Mouse (Mus musculus) embryonic facial prominence, embryonic 14.5 days (tissue): ENCODE data around the gene Itsn1. TPM values are rescaled to one million over a fixed set of nuclear protein-coding genes. Genes with fewer than 3 reads are reported as not detected.
A peak's percentile ranks its signal among the peaks of the same experiment; 100 is the strongest.

Source experiments
- ATAC-seq: fragments of 200-750 bp; cut with Nextera tagmentation; 2 replicates; pipeline ENCODE4 v1.8.0; 2017; ENCODE audit warnings: low read depth, moderate number of reproducible peaks, moderate TSS enrichment
- DNase-seq: peaks from one replicate; pipeline ENCODE4 v3.0.0-alpha.2; 2015; ENCODE audit warnings: low spot score
- H3K27ac ChIP-seq: fragments of 300-500 bp; sonication (generic); replicated peaks from 2 replicates; pipeline ENCODE4 v1.5.1; 2014; ENCODE audit warnings: low read depth, mild to moderate bottlenecking, low read length, moderate library complexity
- H3K27me3 ChIP-seq: fragments of 300-500 bp; sonication (generic); replicated peaks from 2 replicates; pipeline ENCODE4 v1.6.1; 2014; ENCODE audit warnings: low read length; ENCODE audit not compliant: control insufficient read depth, insufficient read depth
- H3K36me3 ChIP-seq: fragments of 300-500 bp; sonication (generic); 2 replicates; pipeline ENCODE4 v1.6.1; 2014; ENCODE audit warnings: low read length, mixed read lengths; ENCODE audit not compliant: control insufficient read depth, insufficient read depth
- H3K4me1 ChIP-seq: fragments of 300-500 bp; sonication (generic); 2 replicates; pipeline ENCODE4 v1.6.1; 2014; ENCODE audit warnings: antibody characterized with exemption, low read length; ENCODE audit not compliant: control insufficient read depth, insufficient read depth
- H3K4me2 ChIP-seq: fragments of 300-500 bp; sonication (generic); 2 replicates; pipeline ENCODE4 v1.6.1; 2014; ENCODE audit warnings: low read depth, mild to moderate bottlenecking, low read length, moderate library complexity, mixed read lengths
- H3K4me3 ChIP-seq: fragments of 300-500 bp; sonication (generic); 2 replicates; pipeline ENCODE4 v1.5.1; 2014; ENCODE audit warnings: low read depth, mild to moderate bottlenecking, low read length
- H3K9ac ChIP-seq: fragments of 300-500 bp; sonication (generic); 2 replicates; pipeline ENCODE4 v1.6.1; 2014; ENCODE audit warnings: low read depth, mild to moderate bottlenecking, low read length, moderate library complexity, mixed read lengths
- H3K9me3 ChIP-seq: fragments of 300-500 bp; sonication (generic); 2 replicates; pipeline ENCODE4 v1.6.1; 2016; ENCODE audit warnings: low read length; ENCODE audit not compliant: control insufficient read depth
- WGBS: fragments of 180-500 bp; shearing (Covaris S2); extraction: QIAGEN DNeasy Blood & Tissue Kit; methylation state at CpG from one replicate; pipeline ENCODE4 v1.1.7; 2014; 5-methylcytosine and 5-hydroxymethylcytosine counted together
- polyA plus RNA-seq: library from polyadenylated mRNA; unstranded; fragments of >200 nt; fragmentation: Nextera tagmentation; extraction: Ambion mirVana; gene quantifications from 2 replicates; pipeline ENCODE4 v1.2.1, GENCODE M21; 2014

The Itsn1 gene
- polyA plus RNA-seq, 1 experiment from 2014 or later: 30.1 TPM

GRCm38 (mm10) chr16:91727433-91727832 is 1.6 kb upstream of the Itsn1 start:
- ATAC-seq (no peak), DNase-seq (no peak)
- no peaks in the 10 kb centered on the region for H3K27me3 ChIP-seq
- H3K4me3 ChIP-seq: peak overlapping the region; percentile 85
- 0 out of 2 replicates have a peak, but pooled peaks cover 7% of the 10 kb centered on the region for H3K36me3 ChIP-seq
- 85% methylated on average over 15 of the region's 15 CpGs for WGBS
- H3K4me1 ChIP-seq: peaks cover 14% of the 10 kb centered on the region
- no peak overlapping the region for H3K27ac ChIP-seq
- no peaks in the 10 kb centered on the region for H3K9me3 ChIP-seq
- peak overlapping the region; percentile 59 for H3K4me2 ChIP-seq
- H3K9ac ChIP-seq: peak overlapping the region; percentile 65

GRCm38 (mm10) chr16:91728123-91729065 is 687 bp upstream of the Itsn1 start, which contains the start of gene Cryzl1:
Cryzl1 (minus strand) TSS chr16:91728975.
- H3K9me3 ChIP-seq: no peaks in the 10 kb centered on the region
- H3K4me2 ChIP-seq: peak within 1 kb of the TSS; percentile 80
- 0 out of 2 replicates have a peak, but pooled peaks cover 7% of the 10 kb centered on the region for H3K36me3 ChIP-seq
- peak; percentile 100 for DNase-seq
- H3K27me3 ChIP-seq: no peaks in the 10 kb centered on the region
- H3K4me3 ChIP-seq: peak within 1 kb of the TSS; percentile 85
- WGBS: 1% methylated on average over 39 of the region's 46 CpGs
- peak within 1 kb of the TSS; percentile 94 for H3K9ac ChIP-seq
- ATAC-seq: peak; percentile 95
- H3K27ac ChIP-seq: peak within 1 kb of the TSS; percentile 93
- H3K4me1 ChIP-seq: peaks cover 14% of the 10 kb centered on the region

- H3K4me1 ChIP-seq: peaks cover 14% of the 10 kb centered on the region
- ATAC-seq: no peak
- 1% methylated on average over 17 of the region's 44 CpGs for whole genome bisulfite sequencing
- H3K27me3 ChIP-seq: no peaks in the 10 kb centered on the region
- H3K9me3 ChIP-seq: no peaks in the 10 kb centered on the region
- peak; percentile 50 for DNase-seq
- H3K27ac ChIP-seq: peak overlapping the region; percentile 87
- H3K9ac ChIP-seq: peak overlapping the region; percentile 94
- H3K36me3 ChIP-seq: 0 out of 2 replicates have a peak, but pooled peaks cover 3% of the 10 kb centered on the region
- peak overlapping the region; percentile 80 for H3K4me2 ChIP-seq
- H3K4me3 ChIP-seq: peak overlapping the region; percentile 85
Observed at GRCm38 (mm10) chr16:91729821-91730441, 850 bp downstream of the Itsn1 start.

- Histone ChIP-seq H3K27me3 (no peaks in the 10 kb centered on the region), H3K9ac (peak overlapping the region; percentile 94), H3K36me3 (no peaks in the 10 kb centered on the region), H3K27ac (peak overlapping the region; percentile 87), H3K4me2 (peak overlapping the region; percentile 80), H3K9me3 (no peaks in the 10 kb centered on the region), H3K4me1 (peaks cover 14% of the 10 kb centered on the region), H3K4me3 (peak overlapping the region; percentile 85)
- WGBS: under 1% methylated on average over 11 of the region's 11 CpGs
- ATAC-seq: no peak
- DNase-seq: no peak
Observed at GRCm38 (mm10) chr16:91730446-91730845, 1.4 kb downstream of the Itsn1 start.

GRCm38 (mm10) chr16:91732816-91733215 is 3.7 kb downstream of the Itsn1 start:
- Histone ChIP-seq H3K27ac (no peak overlapping the region), H3K4me3 (no peak overlapping the region), H3K27me3 (no peaks in the 10 kb centered on the region), H3K4me2 (no peak overlapping the region), H3K4me1 (peaks cover 8% of the 10 kb centered on the region; the same call in 1 of the 2 replicates), H3K9ac (no peak overlapping the region), H3K36me3 (no peaks in the 10 kb centered on the region), H3K9me3 (no peaks in the 10 kb centered on the region)
- ATAC-seq (no peak), DNase-seq (no peak)
- 62% methylated on average over 2 of the region's 2 CpGs for WGBS

- H3K27me3 ChIP-seq: no peaks in the 10 kb centered on the region
- H3K4me2 ChIP-seq: no peak overlapping the region
- no peak overlapping the region for H3K4me3 ChIP-seq
- ATAC-seq: no peak
- H3K4me1 ChIP-seq: peaks cover 8% of the 10 kb centered on the region; the same call in 1 of the 2 replicates
- H3K9me3 ChIP-seq: no peaks in the 10 kb centered on the region
- H3K9ac ChIP-seq: no peak overlapping the region
- no peak for DNase-seq
- no peak overlapping the region for H3K27ac ChIP-seq
- 74% methylated on average over 5 of the region's 5 CpGs for WGBS
- no peaks in the 10 kb centered on the region for H3K36me3 ChIP-seq
Observed at GRCm38 (mm10) chr16:91734771-91735170, 5.7 kb downstream of the Itsn1 start.

GRCm38 (mm10) chr16:91736046-91736816 is 7.2 kb downstream of the Itsn1 start:
- H3K4me3 ChIP-seq: no peak overlapping the region
- ATAC-seq: no peak
- no peak overlapping the region for H3K27ac ChIP-seq
- 0 out of 2 replicates have a peak, but pooled peaks cover 2% of the 10 kb centered on the region for H3K36me3 ChIP-seq
- H3K4me2 ChIP-seq: no peak overlapping the region
- H3K4me1 ChIP-seq: peaks cover 9% of the 10 kb centered on the region; the same call in 1 of the 2 replicates
- H3K9ac ChIP-seq: no peak overlapping the region
- no peaks in the 10 kb centered on the region for H3K9me3 ChIP-seq
- no peak for DNase-seq
- no peaks in the 10 kb centered on the region for H3K27me3 ChIP-seq
- WGBS: 76% methylated on average over 7 of the region's 7 CpGs

- H3K27me3 ChIP-seq: no peaks in the 10 kb centered on the region
- H3K27ac ChIP-seq: no peak overlapping the region
- H3K9me3 ChIP-seq: no peaks in the 10 kb centered on the region
- H3K4me1 ChIP-seq: 0 out of 2 replicates have a peak, but pooled peaks cover 5% of the 10 kb centered on the region
- no peak overlapping the region for H3K4me2 ChIP-seq
- H3K36me3 ChIP-seq: 0 out of 2 replicates have a peak, but pooled peaks cover 2% of the 10 kb centered on the region
- ATAC-seq (no peak), DNase-seq (no peak)
- 77% methylated on average over 6 of the region's 6 CpGs for WGBS
- H3K9ac ChIP-seq: no peak overlapping the region
- no peak overlapping the region for H3K4me3 ChIP-seq
Observed at GRCm38 (mm10) chr16:91738505-91738904, 9.4 kb downstream of the Itsn1 start.
